In the genomic region with DNA sequence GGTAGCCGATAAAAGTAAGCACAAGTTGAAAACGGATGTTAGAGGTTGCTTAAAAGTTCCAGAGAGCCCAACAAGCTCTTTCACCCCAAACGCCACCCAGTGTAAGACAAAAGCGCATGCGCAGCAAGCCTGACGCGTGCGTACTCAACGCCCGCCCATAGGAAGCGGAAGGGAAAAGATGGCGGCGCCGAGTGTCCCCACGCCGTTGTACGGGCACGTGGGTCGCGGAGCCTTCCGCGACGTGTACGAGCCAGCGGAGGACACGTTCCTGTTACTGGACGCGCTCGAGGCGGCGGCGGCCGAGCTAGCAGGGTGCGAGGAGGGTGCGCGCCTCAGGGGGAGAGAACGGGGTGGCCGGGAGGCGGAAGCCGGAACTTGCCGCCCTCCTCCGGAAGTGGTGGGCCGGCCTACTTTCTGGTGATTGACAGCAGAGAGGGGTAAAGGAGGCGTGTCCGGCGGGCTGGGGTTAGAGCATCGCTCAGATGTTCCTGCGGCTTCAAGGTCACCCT, we compare ENCODE assay signal across 8 mouse cellular contexts. TPM values are rescaled to one million over a fixed set of nuclear protein-coding genes. Genes with fewer than 3 reads are reported as not detected.
A peak's percentile ranks its signal among the peaks of the same experiment; 100 is the strongest.
DNase-seq lines count a peak whose midpoint lies in the region; ATAC-seq lines count a peak whose summit lies in the region.

A gene (plus strand): TSS at position 111 of the 509 bp plus-strand sequence.

- peak within 1 kb of the TSS; percentile 89 for H3K9ac ChIP-seq in heart, embryonic 13.5 days
- H3K9ac ChIP-seq in liver, embryonic 12.5 days, result peak within 1 kb of the TSS; percentile 78
- H3K9ac ChIP-seq in stomach, embryonic 15.5 days, result peak within 1 kb of the TSS; percentile 81; the same call in 1 of the 2 replicates

- peak; percentile 96 for DNase-seq in CD4-positive helper T cell, adult 2 months (ENCODE audit: low read depth, low spot score)
- peak; percentile 86 for DNase-seq in brain, embryonic 18.5 days (ENCODE audit: low read depth, low spot score)
- DNase-seq in kidney, postnatal 10 days, result peak; percentile 95
- DNase-seq in natural killer cell, adult 2 months (ENCODE audit: low spot score in 2 of 2), result peak; percentile 95 to 96

- peaks cover 5% of the 10 kb centered on the region; the same call in 1 of the 2 replicates for H3K9me3 ChIP-seq in heart, embryonic 13.5 days
- H3K9me3 ChIP-seq in liver, embryonic 12.5 days (replicated peaks), result no peaks in the 10 kb centered on the region
- no peaks in the 10 kb centered on the region for H3K9me3 ChIP-seq in stomach, embryonic 15.5 days

- peaks cover 16% of the 10 kb centered on the region for H3K4me1 ChIP-seq in heart, embryonic 13.5 days
- peaks cover 7% of the 10 kb centered on the region for H3K4me1 ChIP-seq in liver, embryonic 12.5 days
- H3K4me1 ChIP-seq in stomach, embryonic 15.5 days, result no peaks in the 10 kb centered on the region

- no peaks in the 10 kb centered on the region for H3K27me3 ChIP-seq in heart, embryonic 13.5 days (replicated peaks)
- no peaks in the 10 kb centered on the region; the same call in 1 of the 2 replicates for H3K27me3 ChIP-seq in liver, embryonic 12.5 days (replicated peaks)
- H3K27me3 ChIP-seq in stomach, embryonic 15.5 days (replicated peaks), result no peaks in the 10 kb centered on the region

- peak within 1 kb of the TSS; percentile 89 for H3K4me3 ChIP-seq in heart, embryonic 13.5 days
- H3K4me3 ChIP-seq in liver, embryonic 12.5 days, result peak within 1 kb of the TSS; percentile 87
- H3K4me3 ChIP-seq in stomach, embryonic 15.5 days (replicated peaks), result peak within 1 kb of the TSS; percentile 90

- H3K36me3 ChIP-seq in heart, embryonic 13.5 days, result peaks cover 32% of the 10 kb centered on the region
- H3K36me3 ChIP-seq in liver, embryonic 12.5 days, result peaks cover 26% of the 10 kb centered on the region
- H3K36me3 ChIP-seq in stomach, embryonic 15.5 days, result peaks cover 6% of the 10 kb centered on the region; the same call in 1 of the 2 replicates

- H3K4me2 ChIP-seq in heart, embryonic 13.5 days, result peak within 1 kb of the TSS; percentile 66
- peak within 1 kb of the TSS; percentile 70 for H3K4me2 ChIP-seq in liver, embryonic 12.5 days
- peak within 1 kb of the TSS; percentile 53 for H3K4me2 ChIP-seq in stomach, embryonic 15.5 days

- ATAC-seq in erythroid progenitor cell, adult 5-6 weeks (replicated peaks; ENCODE audit: low FRiP score, poor library complexity, severe bottlenecking), result peak; percentile 99
- peak; percentile 91 for ATAC-seq in heart, embryonic 13.5 days (ENCODE audit: extremely low read depth, insufficient number of reproducible peaks, low FRiP score, low TSS enrichment)
- ATAC-seq in liver, embryonic 12.5 days, result peak; percentile 99
- peak; percentile 99 for ATAC-seq in stomach, embryonic 15.5 days (ENCODE audit: insufficient read depth, low FRiP score, low read depth)

- under 1% methylated on average over 48 of the region's 48 CpGs for WGBS in heart, embryonic 13.5 days
- 0% methylated on average over 48 of the region's 48 CpGs for whole genome bisulfite sequencing in liver, embryonic 12.5 days (ENCODE audit: insufficient replicate concordance)
- under 1% methylated on average over 47 of the region's 48 CpGs for WGBS in stomach, embryonic 15.5 days

- H3K27ac ChIP-seq in heart, embryonic 13.5 days (replicated peaks), result peak within 1 kb of the TSS; percentile 97
- H3K27ac ChIP-seq in liver, embryonic 12.5 days, result peak within 1 kb of the TSS; percentile 82
- peak within 1 kb of the TSS; percentile 96 for H3K27ac ChIP-seq in stomach, embryonic 15.5 days

RNA-seq across cellular contexts. Expression of the gene that starts here (rescaled TPM):
- 2.9 and 3.2 TPM in 2 replicates for total RNA-seq in erythroid progenitor cell, adult 5-6 weeks (2015; ENCODE audit: low replicate concordance)
- 1.9 and 2.0 TPM in 2 replicates for total RNA-seq in erythroid progenitor cell, adult 5-6 weeks (2017; ENCODE audit: low replicate concordance)
- 26.9 and 27.5 TPM in 2 replicates for polyA plus RNA-seq in heart, embryonic 13.5 days (2015; fragmentation: Nextera tagmentation; extraction: Ambion mirVana)
- 10.2 and 10.3 TPM in 2 replicates for polyA plus RNA-seq in liver, embryonic 12.5 days (2016; fragmentation: Nextera tagmentation; extraction: Ambion mirVana)
- polyA plus RNA-seq in stomach, embryonic 15.5 days (2015; fragmentation: Nextera tagmentation; extraction: Ambion mirVana), result 22.2 and 24.8 TPM in 2 replicates

Comparison
In these comparisons a context has a peak if more than half of its experiments do, and no peak if none do; other contexts are left out.
1. Peak in every context shown above with its lines: DNase-seq, ATAC-seq, H3K4me3 ChIP-seq and H3K27ac ChIP-seq.